Comparison of ENCODE assay signal across 32 mouse cellular contexts in genomic region chr16:35278166-35278565, GRCm38 (mm10).
"Had no signal": no experiment of that assay in that cellular context is flagged by ENCODE, and none has a peak within 500 bp of the region (broad histone marks: within the 10 kb centered on the region; RNA-seq: fewer than 3 reads in every experiment).

No protein-coding gene starts in this region.

- H3K9me3 ChIP-seq: limb, embryonic 10.5 days; limb, embryonic 12.5 days; limb, embryonic 13.5 days; limb, embryonic 15.5 days; liver, embryonic 12.5 days; liver, embryonic 13.5 days; liver, embryonic 15.5 days; lung, embryonic 15.5 days; megakaryocyte, embryonic 14.5 days; midbrain, embryonic 10.5 days; midbrain, embryonic 12.5 days; midbrain, embryonic 13.5 days; midbrain, embryonic 15.5 days; neural tube, embryonic 12.5 days had no signal

- ATAC-seq: liver, embryonic 12.5 days; liver, postnatal 0 days; lung, postnatal 0 days; midbrain, embryonic 13.5 days; midbrain, embryonic 15.5 days; midbrain, embryonic 16.5 days had no signal

- H3K27me3 ChIP-seq: midbrain, embryonic 13.5 days; midbrain, embryonic 15.5 days had no signal

- H3K27ac ChIP-seq: limb, embryonic 10.5 days; limb, embryonic 12.5 days; limb, embryonic 13.5 days; limb, embryonic 15.5 days; liver, embryonic 12.5 days; liver, embryonic 13.5 days; liver, embryonic 14.5 days; liver, embryonic 15.5 days; lung, embryonic 15.5 days; macrophage; midbrain, embryonic 10.5 days; midbrain, embryonic 12.5 days; midbrain, embryonic 13.5 days; midbrain, embryonic 15.5 days; neural tube, embryonic 12.5 days had no signal

- H3K36me3 ChIP-seq: limb, embryonic 10.5 days; limb, embryonic 13.5 days; liver, embryonic 12.5 days; liver, embryonic 13.5 days; liver, embryonic 15.5 days; lung, embryonic 15.5 days; midbrain, embryonic 10.5 days; midbrain, embryonic 12.5 days; midbrain, embryonic 15.5 days; neural tube, embryonic 12.5 days had no signal

- H3K4me2 ChIP-seq: limb, embryonic 12.5 days; limb, embryonic 13.5 days; limb, embryonic 15.5 days; liver, embryonic 11.5 days; liver, embryonic 12.5 days; liver, embryonic 13.5 days; liver, embryonic 15.5 days; lung, embryonic 14.5 days; lung, embryonic 15.5 days; midbrain, embryonic 11.5 days; midbrain, embryonic 12.5 days; midbrain, embryonic 13.5 days; midbrain, embryonic 15.5 days; neural tube, embryonic 12.5 days had no signal

- DNase-seq: left cerebral cortex, postnatal 4 days; liver; liver, embryonic 13.5 days; liver, postnatal 0 days; lung, adult 18-20 months; lung, adult 2 months; lung, embryonic 14.5 days; lung, postnatal 10 days; lung, postnatal 14 days; lung, postnatal 36 days; lung, postnatal 4 days; midbrain, embryonic 14.5 days had no signal

- H3K4me3 ChIP-seq: limb, embryonic 10.5 days; limb, embryonic 12.5 days; limb, embryonic 13.5 days; limb, embryonic 15.5 days; liver, embryonic 12.5 days; liver, embryonic 13.5 days; liver, embryonic 15.5 days; lung, embryonic 15.5 days; megakaryocyte, embryonic 14.5 days; midbrain, embryonic 10.5 days; midbrain, embryonic 12.5 days; midbrain, embryonic 13.5 days; midbrain, embryonic 15.5 days; myocyte; neural tube, embryonic 12.5 days had no signal

- H3K4me1 ChIP-seq: limb, embryonic 10.5 days; limb, embryonic 15.5 days; liver, embryonic 12.5 days; liver, embryonic 13.5 days; liver, embryonic 15.5 days; lung, embryonic 15.5 days; midbrain, embryonic 15.5 days had no signal

- H3K9ac ChIP-seq: limb, embryonic 12.5 days; limb, embryonic 13.5 days; limb, embryonic 15.5 days; liver, embryonic 12.5 days; liver, embryonic 13.5 days; liver, embryonic 14.5 days; liver, embryonic 15.5 days; liver, postnatal 0 days; lung, embryonic 14.5 days; lung, embryonic 15.5 days; midbrain, embryonic 12.5 days; midbrain, embryonic 13.5 days; midbrain, embryonic 15.5 days; neural tube, embryonic 12.5 days had no signal
